Mouse (Mus musculus) stomach, postnatal 0 days (tissue): ENCODE measurements around the gene Gm3435. TPM values are rescaled to one million over a fixed set of nuclear protein-coding genes. Genes with fewer than 3 reads are reported as not detected.
"Not testable (repeated sequence)": the region's sequence is repeated elsewhere in the genome, so short reads cannot be mapped to it uniquely, and the experiment has no call there.

ENCODE experiments used
- ATAC-seq: fragments of 200-750 bp; cut with Nextera tagmentation; 2 replicates; pipeline ENCODE4 v1.8.0; 2017; ENCODE audit not compliant: low FRiP score, low TSS enrichment
- DNase-seq: peaks from one replicate; pipeline ENCODE4 v3.0.0-alpha.2; 2016; ENCODE audit warnings: low spot score
- H3K27ac ChIP-seq: fragments of 300-500 bp; sonication (generic); replicated peaks from 2 replicates; pipeline ENCODE4 v1.5.1; 2014; ENCODE audit warnings: mild to moderate bottlenecking, control low read depth
- H3K27me3 ChIP-seq: fragments of 300-500 bp; sonication (generic); 2 replicates; pipeline ENCODE4 v1.6.1; 2014; ENCODE audit warnings: low read length; ENCODE audit not compliant: control insufficient read depth, insufficient read depth
- H3K36me3 ChIP-seq: fragments of 300-500 bp; sonication (generic); 2 replicates; pipeline ENCODE4 v1.6.1; 2014; ENCODE audit warnings: low read length, mixed read lengths; ENCODE audit not compliant: control insufficient read depth, insufficient read depth
- H3K4me1 ChIP-seq: fragments of 300-500 bp; sonication (generic); replicated peaks from 2 replicates; pipeline ENCODE4 v1.6.1; 2014; ENCODE audit warnings: antibody characterized with exemption; ENCODE audit not compliant: control insufficient read depth, insufficient read depth
- H3K4me2 ChIP-seq: fragments of 300-500 bp; sonication (generic); replicated peaks from 2 replicates; pipeline ENCODE4 v1.6.1; 2014; ENCODE audit warnings: low read depth, mild to moderate bottlenecking, control low read depth, moderate library complexity
- H3K4me3 ChIP-seq: fragments of 300-500 bp; sonication (generic); 2 replicates; pipeline ENCODE4 v1.5.1; 2014; ENCODE audit warnings: low read depth, low read length, control low read depth
- H3K9ac ChIP-seq: fragments of 300-500 bp; sonication (generic); 2 replicates; pipeline ENCODE4 v1.6.1; 2014; ENCODE audit warnings: mild to moderate bottlenecking, low read length, control low read depth, mixed read lengths
- H3K9me3 ChIP-seq: fragments of 300-500 bp; sonication (generic); 2 replicates; pipeline ENCODE4 v1.6.1; 2016; ENCODE audit warnings: low read length; ENCODE audit not compliant: control insufficient read depth
- WGBS: fragments of 180-500 bp; shearing (Covaris S2); extraction: QIAGEN DNeasy Blood & Tissue Kit; methylation state at CpG from one replicate; pipeline ENCODE4 v1.1.7; 2014; 5-methylcytosine and 5-hydroxymethylcytosine counted together
- polyA plus RNA-seq: library from polyadenylated mRNA; unstranded; fragments of >200 nt; fragmentation: Nextera tagmentation; extraction: Ambion mirVana; gene quantifications from 2 replicates; pipeline ENCODE4 v1.2.1, GENCODE M21; 2015

The Gm3435 gene
- polyA plus RNA-seq, 1 experiment from 2014 or later = 5.4 TPM

DNA sequence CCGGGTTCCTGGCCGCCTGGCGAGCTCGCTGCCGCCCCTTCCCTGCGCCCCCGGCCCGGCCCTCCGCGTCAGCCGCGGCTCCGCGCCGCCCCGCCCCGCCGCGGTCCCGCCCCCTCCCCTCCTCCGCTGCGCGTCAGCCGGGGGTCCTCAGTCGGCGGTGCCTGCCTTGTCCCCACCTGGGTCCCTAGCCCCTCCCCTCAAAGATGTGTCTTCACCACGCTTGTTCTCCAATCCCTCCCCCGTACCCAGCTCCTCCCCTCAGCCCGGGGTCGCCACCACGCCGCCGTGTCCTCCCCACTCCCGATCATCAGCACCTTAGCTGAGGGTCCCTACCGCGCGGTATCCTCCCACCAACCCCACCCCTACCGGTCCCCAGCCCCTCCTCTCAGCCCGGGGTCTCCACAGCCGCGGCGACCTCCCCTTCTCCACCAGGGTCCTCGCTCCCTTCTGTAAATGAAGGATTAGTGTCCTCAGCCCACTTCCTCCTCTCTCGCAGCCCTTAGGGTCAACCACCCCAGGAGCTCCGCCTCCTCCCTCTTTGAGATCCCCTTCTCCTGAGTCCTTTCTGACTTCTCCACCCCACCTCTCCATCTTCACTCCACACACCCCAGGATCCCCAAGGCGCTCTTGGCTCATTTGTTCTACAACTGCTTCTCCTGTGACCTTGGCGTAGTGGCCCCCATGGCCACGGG is 14.7 kb downstream of the Gm3435 start:
- H3K27ac ChIP-seq, H3K36me3 ChIP-seq, H3K4me2 ChIP-seq, DNase-seq, H3K4me3 ChIP-seq, H3K9me3 ChIP-seq, H3K9ac ChIP-seq, H3K27me3 ChIP-seq, H3K4me1 ChIP-seq: not testable (repeated sequence)
- ATAC-seq = peak; percentile 69
- no CpG with 5 or more reads among the region's 48 CpGs for WGBS

DNA sequence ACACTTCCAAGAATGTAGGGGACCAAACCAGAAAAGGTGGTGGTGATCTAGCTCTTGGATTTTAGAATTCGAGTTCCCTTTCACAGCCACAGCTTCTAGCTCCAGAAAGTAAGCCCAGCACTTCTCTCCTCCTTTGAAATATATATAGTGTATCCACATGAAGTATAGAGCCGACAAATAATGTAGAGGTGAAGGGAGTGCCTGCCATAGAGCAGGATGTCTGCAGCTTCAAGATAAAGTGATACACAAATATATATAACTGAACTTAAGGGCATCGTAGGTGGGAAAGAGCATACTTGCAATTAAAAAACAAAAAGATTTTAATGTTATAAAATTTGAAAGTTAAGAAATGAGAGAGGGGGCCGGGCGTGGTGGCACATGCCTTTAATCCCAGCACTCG is 15.5 kb downstream of the Gm3435 start:
- H3K4me1 ChIP-seq, ATAC-seq, H3K36me3 ChIP-seq, H3K4me3 ChIP-seq, H3K4me2 ChIP-seq, H3K27me3 ChIP-seq, DNase-seq, H3K9ac ChIP-seq, H3K9me3 ChIP-seq, H3K27ac ChIP-seq: not testable (repeated sequence)
- WGBS = no CpG with 5 or more reads among the region's 6 CpGs

DNA sequence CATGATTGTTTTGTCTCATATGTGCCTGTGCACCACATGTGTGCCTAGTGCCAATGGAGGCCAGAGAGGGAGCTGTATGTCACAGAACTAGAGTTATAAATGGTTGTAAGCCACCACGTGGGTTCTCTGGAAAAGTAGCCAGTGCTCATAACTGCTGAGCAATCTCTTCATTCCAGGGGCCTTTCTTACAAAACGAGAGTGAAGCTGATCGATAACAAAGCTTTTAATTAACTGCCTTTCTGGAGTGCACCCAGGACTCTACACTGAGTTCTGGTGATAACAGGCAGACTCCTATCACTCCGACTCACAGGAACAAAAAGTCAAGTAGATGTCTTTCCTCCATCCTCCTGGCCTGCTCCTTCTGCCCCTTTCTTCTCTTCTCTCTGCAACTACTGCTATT is 21.4 kb downstream of the Gm3435 start:
- DNase-seq, ATAC-seq, H3K36me3 ChIP-seq, H3K9ac ChIP-seq, H3K27ac ChIP-seq, H3K9me3 ChIP-seq, H3K4me1 ChIP-seq, H3K4me2 ChIP-seq, H3K27me3 ChIP-seq, H3K4me3 ChIP-seq: not testable (repeated sequence)
- no CpG with 5 or more reads among the region's 4 CpGs for WGBS

DNA sequence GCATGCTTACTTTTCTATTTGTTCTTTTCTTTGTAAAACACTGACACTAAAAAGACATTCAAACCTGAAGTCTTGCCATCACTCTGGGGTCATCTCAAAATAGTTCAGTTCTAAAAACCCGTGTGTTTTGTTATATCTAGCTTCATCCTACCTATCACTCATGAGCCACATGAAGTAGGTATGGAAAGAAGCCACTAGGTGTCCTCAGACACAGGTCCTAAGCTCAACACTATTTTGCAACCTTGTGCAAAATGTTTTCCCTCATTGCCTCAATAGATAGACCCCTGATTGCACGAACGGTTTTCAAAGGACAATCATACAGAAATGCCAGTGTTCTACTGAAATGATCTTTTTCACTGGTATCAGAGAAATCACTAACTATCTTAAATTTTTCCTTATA is 30.5 kb downstream of the Gm3435 start:
- not testable (repeated sequence) for DNase-seq, H3K4me3 ChIP-seq, H3K27ac ChIP-seq, H3K9ac ChIP-seq, H3K4me1 ChIP-seq, H3K27me3 ChIP-seq, H3K36me3 ChIP-seq, H3K9me3 ChIP-seq, H3K4me2 ChIP-seq
- 0 out of 2 replicates have a peak, but pooled peaks have one; percentile 24 for ATAC-seq
- no CpG with 5 or more reads among the region's 3 CpGs for WGBS

DNA sequence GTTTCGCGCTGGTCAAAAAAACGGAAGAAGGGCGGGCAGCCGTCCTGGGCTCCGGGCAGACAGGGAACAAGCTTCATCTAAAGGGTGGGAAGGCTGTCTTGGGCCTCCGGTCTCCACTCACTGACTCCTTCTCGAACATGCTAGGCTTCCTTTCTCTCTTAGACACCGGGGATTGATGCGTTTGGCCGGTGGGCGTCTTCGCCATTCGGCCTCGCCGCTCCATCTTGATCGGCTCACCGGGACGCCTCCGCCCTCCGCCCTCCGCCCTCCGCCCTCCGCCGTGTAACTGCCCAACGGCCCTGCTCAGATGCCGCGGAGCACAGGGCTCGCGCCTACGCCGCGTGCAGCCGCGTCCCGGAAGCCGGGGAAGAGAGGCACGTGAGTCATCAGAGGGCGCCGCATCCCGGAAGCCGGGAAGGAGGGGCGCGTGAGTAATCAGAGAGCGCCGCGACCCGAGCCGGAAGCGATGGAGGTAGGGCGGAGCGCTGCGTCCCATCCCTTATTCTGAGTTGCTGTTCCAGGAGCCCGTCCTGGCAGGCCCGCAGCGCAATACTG is 31.3 kb downstream of the Gm3435 start, which contains the start of the genes Ermard, Tcte3 and Gm3448:
Ermard (plus strand) TSS at position 34 of the 555 bp plus-strand sequence.
Tcte3 (minus strand) TSS at position 314 of the 555 bp plus-strand sequence.
Gm3448 (minus strand) TSS at position 363 of the 555 bp plus-strand sequence.
- WGBS = no CpG with 5 or more reads among the region's 56 CpGs
- not testable (repeated sequence) for H3K27ac ChIP-seq, H3K36me3 ChIP-seq, H3K4me3 ChIP-seq, H3K9ac ChIP-seq, H3K4me2 ChIP-seq, DNase-seq, H3K27me3 ChIP-seq, H3K4me1 ChIP-seq, H3K9me3 ChIP-seq
- ATAC-seq = peak; percentile 98

DNA sequence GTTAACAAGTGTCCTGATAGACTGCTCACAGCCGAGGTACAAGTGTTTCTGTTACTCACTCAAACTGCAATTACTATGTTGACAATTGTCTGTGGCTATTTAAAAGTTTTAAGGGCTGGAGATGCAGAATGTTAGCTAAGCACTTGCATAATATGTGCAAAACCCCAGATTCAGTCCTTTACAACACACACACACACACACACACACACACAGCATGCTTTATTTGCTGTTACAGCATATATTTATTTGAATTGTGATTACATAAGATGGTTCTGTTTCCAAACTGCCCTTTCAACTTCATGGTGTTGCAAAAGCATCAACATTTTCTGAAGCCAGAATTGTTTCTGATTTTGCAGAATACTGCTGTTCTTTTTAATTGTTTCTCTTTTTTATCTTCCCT is 40.4 kb downstream of the Gm3435 start:
- H3K4me1 ChIP-seq, DNase-seq, H3K4me2 ChIP-seq, H3K27me3 ChIP-seq, H3K4me3 ChIP-seq, H3K9ac ChIP-seq, ATAC-seq, H3K27ac ChIP-seq, H3K36me3 ChIP-seq, H3K9me3 ChIP-seq: not testable (repeated sequence)
- no CpG with 5 or more reads among the region's 1 CpGs for WGBS

DNA sequence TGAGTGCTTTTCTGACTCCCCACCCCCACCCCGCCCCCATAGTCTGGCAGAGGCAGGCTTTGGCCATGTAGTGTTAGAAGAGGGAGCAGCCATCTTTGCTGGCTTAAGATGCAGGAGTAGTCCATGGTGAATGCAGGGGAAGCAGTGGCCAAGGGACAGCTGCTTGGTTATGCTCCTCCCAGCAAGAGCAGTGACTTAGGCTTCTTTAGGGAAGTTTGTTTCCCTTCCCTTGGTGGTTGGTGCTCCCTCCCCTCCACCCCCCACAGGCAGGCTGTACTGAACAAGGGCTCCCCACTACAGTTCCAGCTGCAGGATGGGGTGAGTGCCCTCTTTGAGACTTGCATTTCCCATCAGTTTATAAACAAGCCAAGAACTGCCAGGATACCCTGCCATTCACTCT is 42.8 kb downstream of the Gm3435 start:
- H3K27me3 ChIP-seq, H3K36me3 ChIP-seq, DNase-seq, H3K9me3 ChIP-seq, H3K4me3 ChIP-seq, H3K9ac ChIP-seq, ATAC-seq, H3K4me1 ChIP-seq, H3K27ac ChIP-seq, H3K4me2 ChIP-seq: not testable (repeated sequence)
- WGBS = 80% methylated on average over 1 of the region's 1 CpGs

DNA sequence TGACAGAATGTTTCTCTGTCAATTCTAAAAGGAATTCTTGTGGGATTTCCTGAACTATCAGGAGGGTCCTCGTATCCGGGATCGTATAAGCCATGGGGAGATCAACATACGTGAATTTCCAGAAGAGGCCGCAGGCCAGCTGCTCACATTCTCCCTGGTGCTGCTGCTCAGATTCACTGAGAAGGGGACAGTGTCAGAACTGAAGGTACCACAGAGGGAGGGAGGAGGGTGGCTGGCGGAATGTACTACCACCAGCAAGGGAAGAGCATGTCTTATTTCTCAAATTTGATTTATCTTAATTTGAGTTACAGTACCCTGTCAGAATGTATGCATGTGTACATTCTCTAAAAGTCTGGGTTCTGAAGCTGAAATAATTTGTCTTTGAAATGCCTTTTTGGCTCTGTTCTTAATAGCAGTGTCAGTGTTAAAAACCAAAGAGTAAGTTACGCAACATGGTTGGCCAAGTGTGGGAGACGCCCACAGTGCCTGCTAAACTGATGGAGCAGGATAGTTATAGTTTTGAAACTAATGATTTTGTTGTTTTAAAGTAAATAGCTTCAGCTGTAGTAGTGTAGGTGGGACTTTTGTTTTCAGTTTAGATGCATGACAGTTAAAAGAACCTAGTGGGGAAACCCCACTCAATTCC is 43.3 kb downstream of the Gm3435 start:
- H3K9ac ChIP-seq, H3K27me3 ChIP-seq, H3K4me2 ChIP-seq, H3K4me1 ChIP-seq, H3K27ac ChIP-seq, H3K4me3 ChIP-seq, H3K36me3 ChIP-seq, H3K9me3 ChIP-seq, DNase-seq: not testable (repeated sequence)
- peak; percentile 56; the same call in 1 of the 2 replicates for ATAC-seq
- WGBS = 83% methylated on average over 5 of the region's 8 CpGs

DNA sequence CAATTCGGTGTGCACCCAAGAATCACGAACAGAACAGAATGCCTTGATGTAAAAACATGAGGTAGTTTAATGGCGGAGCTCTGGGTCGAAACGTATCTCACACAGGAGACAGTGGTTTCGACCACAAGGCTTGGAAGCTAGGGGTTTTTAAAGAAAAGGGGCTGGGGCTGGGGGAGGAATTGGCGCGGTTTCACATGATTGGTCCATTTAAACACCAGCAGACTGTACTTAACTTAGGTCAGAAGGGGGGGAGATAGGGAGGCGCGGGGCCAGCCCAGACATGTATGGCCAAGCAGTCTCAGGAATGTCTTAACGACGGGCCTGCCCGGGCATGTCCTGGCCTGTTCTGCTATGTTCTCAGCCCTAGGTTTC is 43.8 kb downstream of the Gm3435 start:
- not testable (repeated sequence) for H3K9me3 ChIP-seq, DNase-seq, H3K9ac ChIP-seq, H3K27me3 ChIP-seq, H3K4me3 ChIP-seq, H3K27ac ChIP-seq, ATAC-seq, H3K4me2 ChIP-seq, H3K36me3 ChIP-seq, H3K4me1 ChIP-seq
- WGBS = 88% methylated on average over 10 of the region's 13 CpGs
